Mouse (Mus musculus) T-helper 17 cell (primary cell): Measurements from ENCODE around the gene Spef1.
"Not testable (repeated sequence)": the region's sequence is repeated elsewhere in the genome, so short reads cannot be mapped to it uniquely, and the experiment has no call there.

Experiments
- in situ Hi-C, 2 experiments: fragments of 300-600 bp; cut with MboI, MseI; formaldehyde crosslinking; loops; 1 replicate in 1 of 2; 2 replicates in 1 of 2; pipeline ENCODE4 v1.15.1; 2025; ENCODE audit warnings: high pct_unique_total_duplicates in 2 of 2

Gene Spef1

DNA sequence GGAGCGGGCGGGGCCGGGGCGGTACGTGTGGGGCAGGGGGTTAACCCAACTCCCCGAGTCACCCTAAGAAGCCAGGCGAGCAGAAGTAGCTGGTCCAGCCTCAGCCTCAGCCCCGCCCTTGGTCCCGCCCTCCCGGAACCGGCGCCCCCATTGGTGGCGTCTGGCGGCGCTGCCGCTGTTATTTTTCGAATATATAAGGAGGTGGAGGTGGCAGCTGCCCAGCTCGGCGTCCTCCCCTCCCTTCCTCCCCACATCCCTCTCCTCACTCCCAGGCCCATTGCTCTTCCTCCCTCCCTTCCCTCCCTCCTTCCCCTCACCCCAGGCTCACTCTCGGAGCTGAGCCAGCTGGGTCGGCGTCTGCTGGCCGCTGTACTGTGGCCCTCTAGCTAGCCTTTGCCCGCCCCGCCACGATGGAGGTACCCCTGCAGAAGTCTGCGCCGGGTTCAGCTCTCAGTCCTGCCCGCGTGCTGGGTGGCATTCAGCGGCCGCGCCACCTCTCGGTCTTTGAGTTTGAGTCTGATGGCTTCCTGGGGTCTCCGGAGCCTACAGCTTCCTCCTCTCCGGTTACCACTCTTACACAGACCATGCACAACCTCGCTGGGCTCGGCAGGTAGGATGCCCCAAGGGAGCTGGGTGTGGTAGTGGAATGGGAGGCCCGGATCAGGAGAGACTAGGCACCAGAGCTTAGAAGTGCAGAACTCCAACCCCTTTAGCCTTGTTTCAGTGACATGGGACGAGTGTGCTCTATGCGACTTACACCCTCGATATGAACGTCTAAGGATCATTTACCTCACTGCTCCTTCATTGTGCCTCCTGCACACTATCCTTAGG lies at the start of gene Spef1, which contains the start of gene Cdc25b:
Gene Spef1, minus strand, starts transcription at position 512 of the 831 bp plus-strand sequence.
Gene Cdc25b, plus strand, starts transcription at position 179 of the 831 bp plus-strand sequence.
- in situ Hi-C loops = no loop called here

DNA sequence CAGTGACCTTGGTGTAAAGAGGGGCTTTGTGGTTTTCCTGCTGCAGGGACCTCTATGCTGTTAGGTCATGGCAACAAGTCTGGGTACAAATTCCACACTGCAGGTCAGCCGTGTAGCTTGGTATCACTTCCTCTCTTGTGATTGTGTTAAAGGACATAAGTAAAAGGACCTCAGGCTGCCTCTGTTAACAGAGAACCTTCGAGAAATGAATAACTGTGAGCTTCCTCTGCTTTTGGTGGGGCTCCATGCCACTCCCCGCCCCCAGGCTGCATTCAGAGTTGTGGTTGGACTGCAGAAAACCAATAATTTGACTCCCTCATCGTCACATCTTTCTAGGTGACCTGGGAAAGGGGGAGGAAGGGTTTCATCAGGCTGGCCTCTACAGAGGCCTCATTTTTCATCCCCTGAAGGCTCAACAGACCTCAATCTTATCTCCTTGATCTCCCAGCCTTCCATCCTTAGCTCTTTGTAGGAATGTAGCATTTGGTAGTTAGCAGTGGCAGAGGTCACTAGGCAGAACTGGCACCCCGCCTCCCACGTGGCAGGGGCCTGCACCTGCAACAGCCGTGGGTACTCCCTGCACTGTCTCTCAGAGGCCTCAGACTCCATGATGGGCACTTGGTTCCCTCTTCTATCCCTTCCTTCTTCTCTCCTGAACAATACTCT lies 48.0 kb upstream of the Spef1 start:
- in situ Hi-C loops = loop anchor here in 1 of 2 experiments (5.0 kb wide), 1 partner anchor 548 kb away; no protein-coding TSS in a partner anchor

DNA sequence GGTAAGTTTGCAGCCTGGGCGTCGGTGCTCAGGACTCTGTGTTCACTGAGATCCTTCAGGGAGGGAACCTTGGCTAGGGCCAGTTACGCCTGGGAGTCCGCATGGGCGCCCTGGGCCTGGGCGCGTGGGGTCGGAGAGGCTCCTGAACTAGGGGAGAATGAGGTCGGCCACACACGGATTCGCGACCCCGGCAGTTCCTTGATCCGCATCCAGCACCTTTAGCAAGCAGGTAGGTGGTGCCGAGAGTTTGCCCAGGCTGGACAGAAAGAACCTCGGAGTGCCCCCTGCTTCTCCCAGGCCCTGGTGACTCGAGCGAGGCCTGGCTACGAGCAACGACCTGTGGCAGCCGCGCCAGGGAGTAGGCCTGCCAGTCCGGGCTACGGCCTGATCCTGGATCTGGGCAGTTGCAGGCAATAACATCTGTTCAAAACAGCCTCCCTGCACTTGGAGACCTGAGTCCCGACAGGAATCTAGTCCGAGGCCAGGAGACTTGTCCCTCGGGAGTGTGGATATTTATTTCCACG lies 47.1 kb upstream of the Spef1 start:
- in situ Hi-C loops = no loop called here

DNA sequence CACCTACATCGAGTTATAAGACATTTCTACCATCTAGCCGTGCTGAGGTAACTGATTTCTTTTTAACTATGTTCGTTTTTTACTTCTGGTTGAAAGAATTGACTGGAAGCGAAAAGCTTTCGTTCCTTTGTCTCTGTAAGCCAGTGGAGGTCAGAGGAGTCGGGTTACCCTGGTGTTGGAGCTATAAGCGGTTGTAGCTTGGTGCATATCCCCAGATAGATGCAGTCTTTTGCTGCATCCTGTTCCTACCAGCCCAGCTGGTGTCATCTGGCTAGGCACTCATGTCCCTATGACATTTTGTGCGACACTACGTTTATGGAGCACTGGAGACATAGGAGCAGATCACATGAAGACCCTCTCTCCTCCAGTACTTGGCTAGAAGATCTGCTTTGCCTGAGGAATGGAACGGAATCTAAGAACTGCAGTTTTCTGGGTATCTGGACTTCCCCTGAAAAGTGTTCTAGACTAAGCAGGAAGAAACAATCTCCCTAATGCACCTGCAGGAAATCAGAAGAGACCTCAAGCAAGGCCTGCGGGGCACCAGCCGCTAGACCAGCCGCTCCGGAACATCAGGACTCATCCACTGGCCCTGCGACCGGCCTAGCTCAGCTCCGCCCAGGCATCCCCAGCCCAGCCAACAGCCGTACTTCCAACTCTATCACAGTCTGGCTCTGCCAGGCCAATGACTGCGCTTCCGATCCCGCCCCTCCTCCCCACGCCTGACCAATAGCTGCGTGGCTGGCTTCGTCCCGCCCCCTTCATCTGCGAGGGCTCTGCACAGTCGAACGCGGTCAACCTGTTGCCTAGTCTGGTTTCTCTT lies 46.4 kb upstream of the Spef1 start, which contains the start of gene Mavs:
Gene Mavs, plus strand, starts transcription at position 757 of the 820 bp plus-strand sequence.
- in situ Hi-C loops = no loop called here

DNA sequence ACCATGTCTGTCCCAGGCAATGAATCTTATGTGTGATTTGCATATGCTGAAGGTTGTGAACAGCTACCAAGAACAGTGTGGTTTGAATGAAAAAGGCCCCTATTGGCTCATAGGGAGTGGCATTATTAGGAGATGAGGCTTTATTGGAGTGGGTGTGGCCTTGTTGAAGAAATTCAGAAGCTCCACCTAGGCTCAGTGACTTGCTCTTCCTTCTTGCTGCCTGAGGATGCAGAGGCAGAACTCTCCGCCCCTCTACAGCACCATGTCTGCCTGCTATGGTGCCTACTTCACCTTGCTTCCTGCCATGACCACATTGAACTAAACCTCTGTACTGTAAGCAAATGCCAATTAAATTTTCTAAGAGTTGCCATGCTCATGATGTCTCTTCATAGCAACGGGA lies 45.5 kb upstream of the Spef1 start:
- in situ Hi-C loops = no loop called here

DNA sequence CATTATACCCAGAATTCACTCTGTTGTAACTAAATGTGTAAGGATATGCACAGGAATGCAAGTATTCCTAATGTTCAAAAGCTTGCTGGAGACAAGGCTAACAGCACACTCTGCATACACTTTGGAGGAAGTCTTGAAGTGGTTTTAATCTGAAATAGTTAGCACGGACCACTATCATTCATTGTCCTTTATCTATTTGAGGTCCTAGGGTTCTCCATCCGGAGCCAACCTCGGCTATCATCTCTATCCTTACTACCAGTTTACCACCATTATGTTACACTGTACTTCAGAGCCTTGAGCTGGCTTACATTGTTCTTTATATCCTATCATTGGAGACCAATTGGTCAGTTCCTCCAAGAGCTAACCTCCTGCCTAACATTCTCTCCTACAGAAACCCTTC lies 40.2 kb upstream of the Spef1 start:
- in situ Hi-C loops = no loop called here

DNA sequence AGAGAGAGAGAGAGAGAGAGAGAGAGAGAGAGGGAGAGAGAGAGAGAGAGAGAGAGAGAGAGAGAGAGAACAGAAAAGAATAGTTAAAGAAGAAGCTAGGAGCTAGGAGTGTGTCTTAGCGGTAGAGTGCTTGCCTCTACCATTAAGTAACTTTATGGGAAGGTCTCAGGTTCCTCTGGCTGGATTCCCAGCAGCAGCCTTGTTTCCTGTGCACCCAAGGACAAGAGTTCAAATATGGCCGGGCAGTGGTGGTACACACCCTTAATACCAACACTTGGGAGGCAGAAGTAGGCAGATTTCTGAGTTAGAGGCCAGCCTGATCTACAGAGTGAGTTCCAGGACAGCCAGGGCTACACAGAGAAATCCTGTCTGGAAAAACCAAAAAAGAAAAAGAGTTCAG lies 39.6 kb upstream of the Spef1 start:
- in situ Hi-C loops = not testable (repeated sequence)

DNA sequence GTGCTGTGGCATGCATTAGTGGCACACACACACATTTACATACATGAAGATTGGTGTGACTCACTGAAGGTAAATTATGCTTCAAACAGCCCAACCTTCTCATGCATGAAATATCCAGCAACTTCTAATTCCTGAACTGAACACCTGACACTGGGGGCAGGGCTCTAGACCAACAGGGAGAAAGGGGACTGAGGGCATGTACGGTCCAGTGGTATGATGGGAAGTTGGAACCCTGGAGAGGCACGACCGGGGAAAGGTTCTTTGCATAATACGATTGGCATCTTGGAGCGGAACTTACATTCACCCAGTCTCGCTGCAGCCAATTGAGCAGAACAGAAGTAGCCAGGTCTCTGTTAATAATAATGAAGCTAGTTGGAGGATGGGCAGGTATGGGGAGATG lies 38.1 kb upstream of the Spef1 start:
- in situ Hi-C loops = no loop called here

DNA sequence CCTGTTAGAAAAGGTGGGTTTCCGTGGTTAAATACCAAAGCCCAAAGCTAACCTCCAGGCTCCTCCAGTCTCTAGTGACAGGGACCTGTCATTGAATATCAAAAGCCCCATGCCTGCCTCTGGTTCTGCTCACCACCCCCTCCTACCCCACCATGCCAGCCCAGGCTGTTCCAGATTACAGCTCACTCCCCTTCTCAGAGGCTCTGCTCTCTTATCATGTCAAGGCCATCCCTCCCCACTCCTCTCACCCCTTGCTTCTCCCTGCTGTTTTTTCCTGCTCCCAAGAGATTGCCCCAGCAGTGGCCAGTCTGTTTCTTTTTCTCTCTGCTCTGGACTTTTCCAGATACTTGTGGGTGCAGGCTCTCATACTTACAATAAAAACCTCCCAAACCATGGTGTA lies 36.5 kb upstream of the Spef1 start:
- in situ Hi-C loops = no loop called here

DNA sequence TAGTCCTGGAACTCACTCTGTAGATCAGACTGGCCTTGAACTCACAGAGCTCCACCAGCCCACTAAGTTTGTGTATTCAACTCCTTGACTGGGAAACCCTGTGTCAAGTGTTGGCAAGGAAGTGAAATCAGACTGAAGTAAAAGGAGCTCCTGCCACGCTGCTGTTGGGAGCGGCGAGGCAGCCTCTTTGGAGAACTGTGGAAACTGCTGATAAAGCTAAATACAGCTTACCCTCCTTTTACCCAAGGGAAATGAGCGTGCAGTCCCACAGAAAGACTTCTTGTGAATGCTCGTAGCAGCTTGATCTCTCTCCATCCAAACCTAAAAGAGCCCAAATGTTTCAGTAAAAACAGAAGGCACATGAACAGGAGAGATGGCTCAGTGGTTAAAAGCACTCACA lies 35.5 kb upstream of the Spef1 start:
- in situ Hi-C loops = no loop called here

DNA sequence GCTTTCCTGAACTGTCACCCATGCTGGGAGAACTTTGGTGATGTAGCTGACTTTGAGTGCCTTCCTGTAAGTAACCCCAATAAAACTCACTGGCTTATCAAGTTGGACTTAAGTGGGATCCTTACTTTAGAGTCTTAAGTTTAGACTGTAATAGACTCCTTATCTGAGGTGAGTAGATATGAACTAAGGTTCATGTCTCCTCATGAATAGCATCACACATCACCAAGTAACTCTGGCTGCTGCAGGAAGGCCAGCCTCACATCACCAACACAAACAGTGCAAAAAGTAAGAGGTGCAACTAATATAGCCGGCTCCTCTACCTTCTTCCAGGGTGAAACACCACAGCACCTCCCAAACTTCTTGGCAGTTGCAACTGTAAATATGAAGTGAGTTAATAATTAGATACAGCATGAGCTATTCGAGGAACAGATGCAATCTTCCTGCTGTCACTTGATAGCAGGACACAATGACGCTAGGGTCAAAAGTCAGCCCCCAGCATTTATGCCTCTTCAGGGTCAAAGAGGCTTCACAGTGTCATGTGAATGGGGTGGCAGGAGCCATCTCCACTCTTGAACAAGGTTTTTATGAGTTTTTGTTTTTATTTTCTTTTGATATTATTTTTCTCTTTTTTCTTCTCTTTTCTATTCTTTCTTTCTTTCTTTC lies 34.9 kb upstream of the Spef1 start:
- in situ Hi-C loops = no loop called here

DNA sequence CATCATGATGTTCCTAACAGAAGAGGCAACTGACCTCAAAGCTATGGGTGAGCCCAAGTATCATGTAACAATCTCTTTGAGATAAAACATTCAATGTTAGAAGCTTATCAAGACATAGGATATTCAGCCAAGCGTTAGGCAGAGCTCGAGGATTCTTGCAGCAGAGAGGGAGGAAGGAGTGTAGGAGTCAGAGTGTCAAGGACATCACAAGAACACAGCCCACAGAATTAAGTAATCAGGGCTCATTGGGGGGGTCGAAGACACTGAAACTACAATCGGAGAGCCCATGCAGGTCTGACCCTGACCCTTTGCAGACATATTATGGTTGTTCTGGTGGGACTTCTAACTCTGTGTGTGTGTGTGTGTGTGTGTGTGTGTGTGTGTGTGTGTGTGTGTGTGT lies 32.9 kb upstream of the Spef1 start:
- in situ Hi-C loops = no loop called here

DNA sequence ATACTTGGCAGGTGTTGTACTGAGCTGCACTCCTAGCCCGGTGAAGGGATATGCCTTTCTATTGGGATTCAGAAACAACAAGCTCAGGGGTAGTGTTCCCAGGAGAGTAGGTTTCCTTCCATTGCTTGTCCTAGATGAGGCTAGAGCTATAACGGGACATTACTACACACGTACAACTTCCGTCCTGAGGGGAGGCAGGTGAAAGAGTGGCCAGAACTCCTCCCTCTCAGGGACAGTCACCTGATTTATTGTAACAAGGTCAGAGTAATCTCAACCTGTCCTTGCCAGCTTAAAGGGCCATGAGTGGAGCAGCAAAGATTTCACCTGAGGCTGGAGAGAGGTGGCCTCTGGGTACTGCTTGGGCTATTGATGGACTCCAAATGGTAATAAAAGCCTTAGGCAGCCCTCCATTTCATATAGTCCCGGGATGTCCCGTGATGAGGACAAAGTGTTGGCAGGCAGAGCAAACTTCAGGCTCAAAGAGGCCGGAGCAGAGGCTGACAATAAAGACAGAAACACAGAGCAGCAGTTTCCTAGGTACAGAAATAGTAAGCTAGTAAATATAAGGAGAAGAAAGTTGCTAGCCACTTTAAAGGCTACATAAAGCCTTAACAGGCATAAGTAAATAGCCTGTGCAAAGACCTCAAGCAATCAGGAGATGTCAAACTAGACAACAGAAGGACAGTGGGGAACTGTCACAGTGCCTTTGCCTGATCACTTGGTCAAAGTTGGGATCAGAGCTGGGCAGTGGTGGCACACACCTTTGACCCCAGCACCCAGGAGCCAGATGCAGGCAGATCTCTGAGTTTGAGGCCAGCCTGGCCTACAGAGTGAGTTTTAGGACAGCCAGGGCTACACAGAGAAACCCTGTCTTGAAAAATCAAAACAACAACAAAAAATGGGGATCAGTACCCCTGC lies 29.1 kb upstream of the Spef1 start:
- in situ Hi-C loops = no loop called here

DNA sequence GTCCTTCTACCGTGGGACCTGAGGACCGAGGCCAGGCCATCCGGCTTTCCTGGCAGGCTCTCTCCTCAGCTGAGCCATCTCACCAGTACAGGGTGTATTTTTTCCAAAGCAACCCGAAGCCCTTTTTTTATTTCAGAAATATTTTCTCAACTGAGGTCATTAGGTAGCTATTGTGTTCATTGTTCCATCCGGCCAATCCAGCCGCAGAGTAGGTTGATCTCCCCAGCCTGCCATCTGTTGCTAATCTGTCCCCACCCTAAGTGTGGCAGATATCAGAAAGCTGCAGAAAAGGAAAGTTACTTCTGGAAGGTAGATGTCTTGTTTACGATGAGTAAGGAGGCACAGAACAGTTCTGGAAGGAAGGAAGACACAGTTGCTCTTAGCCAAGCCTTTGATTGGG lies 26.7 kb upstream of the Spef1 start:
- in situ Hi-C loops = no loop called here

DNA sequence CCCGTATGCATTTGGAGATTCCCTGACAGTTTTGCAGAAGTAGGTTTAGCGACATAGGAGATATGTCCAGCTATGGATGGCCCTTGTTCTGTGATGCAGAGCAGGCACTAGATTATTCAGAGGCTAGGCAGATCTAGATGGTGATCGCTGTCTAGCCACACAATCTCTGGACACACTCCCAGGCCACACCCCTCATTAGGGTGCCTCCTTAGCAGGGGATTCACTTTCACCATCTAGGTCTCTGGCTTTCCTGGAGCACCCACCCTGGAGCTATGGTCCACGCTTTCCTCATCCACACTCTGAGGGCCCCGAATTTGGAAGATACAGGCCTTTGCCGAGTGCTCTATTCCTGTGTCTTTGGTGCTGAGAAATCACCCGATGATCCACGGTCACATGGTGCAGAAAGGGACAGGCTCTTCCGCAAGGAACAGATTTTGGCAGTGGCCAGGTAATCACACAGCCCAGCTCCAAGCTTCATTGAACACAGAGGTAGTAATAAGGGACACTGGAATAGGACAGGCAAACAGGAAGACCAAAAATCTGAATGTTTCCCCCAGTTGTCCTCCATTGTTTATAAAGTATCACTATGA lies 24.0 kb upstream of the Spef1 start:
- in situ Hi-C loops = no loop called here

DNA sequence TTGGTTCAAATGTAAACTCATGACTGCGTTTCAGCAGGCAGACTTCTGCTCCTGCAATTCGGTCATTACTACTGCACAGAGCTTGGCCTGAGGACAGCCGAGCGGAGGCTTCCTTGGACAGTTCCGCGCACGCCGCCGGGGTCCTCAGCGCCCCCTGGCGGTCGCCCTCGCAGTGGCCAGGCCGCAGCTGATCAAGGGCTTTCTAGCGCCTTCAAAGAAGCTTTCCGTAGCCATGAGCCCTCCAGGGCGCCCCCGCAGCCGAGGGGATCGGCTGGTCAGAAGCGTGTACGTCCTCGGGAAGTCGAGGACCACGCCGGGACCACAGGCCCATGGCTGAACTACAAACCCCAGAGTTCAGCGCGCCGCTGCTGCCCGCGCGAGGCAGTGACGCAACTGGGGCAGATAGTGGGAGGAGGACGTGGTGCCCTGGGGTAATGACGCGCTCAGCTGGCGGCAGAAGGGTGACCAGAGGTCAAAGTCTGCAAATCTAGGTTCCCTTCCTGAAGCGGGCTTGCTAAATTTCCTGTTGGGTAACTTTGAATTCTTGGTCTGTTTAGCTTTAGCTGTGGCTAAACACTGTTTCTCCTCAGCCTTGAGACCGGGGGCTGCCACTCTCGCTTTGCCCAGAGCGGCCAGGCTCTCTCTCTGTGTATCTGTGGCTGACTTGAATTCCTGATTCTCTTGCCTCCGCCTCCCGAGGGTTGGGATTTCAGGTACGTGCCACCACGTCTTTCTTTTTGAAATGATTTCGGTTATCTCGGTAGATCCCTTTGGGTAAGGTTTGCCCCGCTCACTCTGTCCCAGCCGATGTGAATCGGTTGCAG lies 23.1 kb upstream of the Spef1 start:
- in situ Hi-C loops = loop anchor here in 1 of 2 experiments (5.0 kb wide), 1 partner anchor 42 kb away; no protein-coding TSS in a partner anchor

DNA sequence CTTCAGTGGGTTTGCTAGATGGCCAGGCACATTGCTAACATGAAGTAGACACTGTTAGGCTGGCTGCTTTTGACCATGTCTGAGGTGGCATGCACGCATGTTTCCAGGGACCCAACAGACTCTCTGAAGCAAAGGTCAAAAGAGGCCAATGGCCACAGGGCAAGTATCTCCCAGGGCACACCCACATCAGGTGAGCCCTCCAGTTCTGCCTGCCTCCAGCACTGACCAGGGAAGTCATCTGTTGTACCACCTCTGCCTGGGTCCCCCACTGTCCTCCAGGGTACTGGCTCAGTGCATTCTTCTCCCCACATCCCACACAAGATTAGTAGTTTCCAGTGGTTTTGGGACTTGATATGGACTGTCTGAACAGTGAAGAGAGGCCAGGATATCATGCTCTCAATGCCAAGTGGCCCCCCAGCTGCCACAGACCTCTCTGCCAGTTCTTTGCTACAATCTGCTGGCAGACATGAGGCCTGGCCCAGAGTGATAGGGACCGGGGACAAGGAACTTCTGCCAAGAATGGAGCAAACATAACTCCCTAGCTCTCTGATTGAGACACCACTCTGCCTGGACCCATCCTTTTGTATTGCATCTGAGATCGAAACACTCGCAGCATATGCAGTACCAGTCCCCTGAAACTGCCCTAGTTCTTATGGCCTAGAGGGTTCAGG lies 22.2 kb upstream of the Spef1 start:
- in situ Hi-C loops = loop anchor here in 1 of 2 experiments (5.0 kb wide), 1 partner anchor 43 kb away; no protein-coding TSS in a partner anchor

DNA sequence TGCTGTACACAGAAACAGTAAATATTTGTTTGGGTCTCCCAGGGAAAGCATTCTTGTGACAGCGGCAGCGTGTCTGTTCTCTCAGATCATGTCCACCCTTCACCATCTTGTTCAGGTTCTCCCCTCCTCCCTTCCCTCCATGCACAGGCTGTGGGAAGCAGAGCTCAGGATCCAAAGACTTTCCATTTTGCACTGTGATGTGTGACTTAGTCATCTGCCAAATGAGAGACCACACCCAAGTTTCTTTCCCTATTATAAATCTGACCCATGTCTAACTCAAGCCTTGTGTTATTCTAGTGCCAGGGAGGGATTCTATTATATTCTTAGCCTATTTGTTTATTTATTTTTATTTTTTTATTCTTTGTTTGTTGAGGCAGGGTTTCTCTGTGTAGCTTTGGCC lies 21.3 kb upstream of the Spef1 start:
- in situ Hi-C loops = loop anchor here in 1 of 2 experiments (5.0 kb wide), 1 partner anchor 44 kb away; no protein-coding TSS in a partner anchor
